Mouse (Mus musculus): ENCODE measurements around the gene Dmrtc2.
"Not testable (repeated sequence)": the region's sequence is repeated elsewhere in the genome, so short reads cannot be mapped to it uniquely, and the experiment has no call there.

Dmrtc2 gene

DNA sequence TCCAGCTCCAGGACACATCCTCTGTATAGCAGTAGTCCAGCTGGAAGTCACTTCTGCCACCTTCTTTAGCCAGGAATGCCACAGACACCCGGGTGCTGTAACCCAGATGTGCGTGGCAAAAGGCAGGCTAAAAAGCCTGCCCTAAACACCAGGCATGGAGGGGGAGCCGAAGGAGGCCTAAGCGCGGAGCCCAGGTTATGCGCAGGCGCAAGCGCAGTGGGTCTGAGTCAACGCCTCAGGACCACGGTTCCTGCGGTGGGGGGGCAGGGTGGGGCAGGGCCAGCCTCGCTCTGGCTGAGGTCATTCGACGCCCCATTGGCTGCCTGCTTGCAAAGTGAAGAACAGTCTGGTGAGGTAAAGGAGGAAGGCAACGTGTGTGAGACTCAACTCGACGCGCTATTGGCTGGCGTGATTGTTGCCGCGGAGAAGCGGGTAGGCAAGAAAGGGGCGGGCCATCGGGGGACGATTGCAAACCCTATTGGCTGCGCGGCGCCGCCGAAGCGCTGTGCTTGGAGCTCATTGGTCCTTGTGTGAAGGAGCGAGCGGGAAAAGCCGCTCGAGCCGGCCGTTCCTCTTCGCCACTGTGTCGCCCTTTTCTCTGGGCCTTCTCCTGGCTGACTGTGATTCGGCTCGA lies at the start of gene Dmrtc2, which contains the start of gene Lypd4:
Gene Dmrtc2 (plus strand): TSS at position 526 of the 634 bp plus-strand sequence.
Gene Lypd4 (minus strand): TSS at position 410 of the 634 bp plus-strand sequence.
- DNase-seq, result no peak

DNA sequence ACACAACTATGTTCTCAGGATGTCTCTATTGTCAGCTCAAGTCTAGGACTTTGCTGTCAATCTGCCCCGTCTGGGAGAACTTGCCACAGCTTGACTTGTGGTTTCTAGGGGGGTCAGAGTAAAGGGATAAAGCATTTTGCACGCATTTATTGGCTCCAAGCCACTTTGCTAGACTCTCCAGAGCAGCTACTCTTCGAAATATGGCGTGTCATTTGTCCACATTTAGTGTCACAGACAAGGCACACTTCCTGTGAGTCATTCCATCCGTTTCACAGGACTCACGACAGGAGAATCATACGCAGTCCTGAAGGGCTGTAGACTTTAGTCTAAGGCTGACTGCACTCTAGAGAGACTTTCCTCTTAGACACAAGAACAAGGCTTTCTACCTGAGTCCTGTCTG lies 45.4 kb upstream of the Dmrtc2 start:
- no peak for DNase-seq

DNA sequence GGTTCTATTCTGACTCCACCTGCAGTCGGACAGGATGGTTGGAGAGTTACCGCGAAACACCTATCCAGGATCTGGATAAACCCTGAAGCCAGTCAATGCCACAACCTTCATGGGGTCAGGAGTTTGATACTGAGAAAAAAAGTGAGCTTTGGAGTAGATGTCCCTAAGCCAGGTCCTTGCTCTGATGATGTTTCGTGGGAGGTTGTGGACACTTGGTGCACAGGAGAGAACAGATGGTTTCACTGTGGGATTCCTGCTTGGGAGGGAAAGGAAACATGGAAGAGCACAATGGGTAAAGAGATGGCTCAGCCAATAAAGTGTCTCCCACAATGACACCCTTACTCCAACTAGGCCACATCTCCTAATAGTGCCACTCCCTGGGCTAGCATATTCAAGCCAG lies 42.7 kb upstream of the Dmrtc2 start:
- peak; percentile 70 to 77 for DNase-seq

DNA sequence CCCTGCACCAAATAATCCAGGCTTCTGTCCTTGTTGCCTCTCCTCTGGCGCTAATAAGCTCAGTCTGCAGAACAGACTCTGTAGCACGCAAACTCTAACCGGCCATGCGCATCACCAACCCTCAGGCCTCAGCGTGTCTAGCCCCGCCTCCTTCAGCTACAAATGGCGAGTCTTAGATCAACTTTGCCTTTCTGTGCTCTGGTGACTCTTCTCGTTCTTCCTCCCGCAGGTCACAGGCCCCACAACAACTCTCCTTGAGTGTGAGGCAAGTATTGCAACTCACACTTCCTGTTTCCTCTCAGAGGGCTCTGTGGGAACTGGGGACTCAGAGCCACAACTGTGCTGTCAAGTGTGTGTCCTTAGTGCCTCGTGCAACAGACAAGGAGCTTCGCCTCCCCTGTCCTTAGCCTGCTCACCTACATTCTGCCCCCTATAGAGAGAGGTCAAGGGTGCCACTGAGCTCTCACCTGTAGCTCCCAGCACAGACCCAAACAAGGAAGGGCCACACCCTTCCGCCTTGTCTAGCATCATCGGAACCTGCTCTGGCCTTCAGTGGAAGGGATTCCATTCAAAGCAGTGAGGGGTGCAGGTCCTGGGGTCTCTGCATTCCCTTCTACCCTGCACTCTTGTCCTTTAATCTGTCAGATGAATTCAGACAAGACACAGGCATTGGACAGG lies 31.0 kb upstream of the Dmrtc2 start:
- DNase-seq, result not testable (repeated sequence)

DNA sequence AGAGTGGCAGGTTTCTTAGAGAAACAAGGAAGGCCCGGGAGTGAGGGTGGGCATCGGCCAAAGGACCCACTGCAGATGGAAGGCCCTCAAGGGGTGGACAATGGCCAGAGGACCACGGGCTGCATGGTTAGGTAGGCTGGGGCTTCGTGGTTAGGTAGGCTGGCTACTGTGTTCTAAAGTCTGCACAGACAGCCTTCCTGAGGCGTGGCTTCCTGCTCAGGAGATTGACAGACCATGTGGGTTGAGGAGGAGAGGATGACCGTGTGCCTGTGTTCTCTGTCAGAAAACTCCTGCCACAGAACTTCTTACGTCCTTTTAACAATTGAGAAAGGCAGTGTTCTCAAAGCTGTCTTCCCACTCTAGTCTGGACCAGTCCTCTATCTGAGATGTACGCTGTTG lies 30.4 kb upstream of the Dmrtc2 start:
- DNase-seq, result no peak

DNA sequence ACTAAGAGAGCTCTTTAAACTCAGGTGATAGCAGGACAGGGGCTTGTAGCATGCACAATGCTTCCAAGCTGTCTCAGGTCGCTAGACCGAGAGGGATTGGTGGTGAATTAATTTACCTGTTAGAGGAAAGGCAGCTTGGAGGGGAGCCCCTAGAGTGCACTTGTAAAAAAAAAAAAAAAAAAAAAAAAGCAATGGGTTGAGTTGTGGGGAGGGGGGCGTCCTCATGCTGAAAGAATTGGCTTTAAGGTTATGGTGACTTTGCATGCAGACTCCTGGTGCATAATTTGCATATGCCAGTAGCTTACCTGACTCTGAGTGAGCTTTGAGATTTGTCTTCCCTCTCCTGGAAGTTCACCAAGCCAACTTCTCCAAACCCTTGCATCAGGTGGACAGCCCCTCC lies 29.5 kb upstream of the Dmrtc2 start:
- no peak for DNase-seq

DNA sequence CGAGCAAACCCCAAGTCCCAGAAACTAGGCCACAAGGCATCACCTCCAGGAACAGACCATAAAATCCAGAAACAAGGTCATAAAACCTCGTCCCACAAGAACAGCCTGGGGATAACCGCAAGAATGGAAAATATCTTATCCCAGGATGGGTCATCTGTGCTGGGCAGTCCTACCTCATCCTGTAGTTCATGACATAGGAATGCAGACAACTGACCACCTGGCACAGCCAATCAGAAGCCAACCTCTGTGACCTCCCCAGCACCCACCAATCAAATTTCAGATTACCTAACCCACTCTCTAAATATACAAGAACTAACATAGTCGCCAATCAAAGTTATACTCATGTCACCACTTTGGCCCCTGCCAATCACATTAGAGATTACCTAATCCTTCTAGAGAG lies 28.8 kb upstream of the Dmrtc2 start:
- no peak for DNase-seq

DNA sequence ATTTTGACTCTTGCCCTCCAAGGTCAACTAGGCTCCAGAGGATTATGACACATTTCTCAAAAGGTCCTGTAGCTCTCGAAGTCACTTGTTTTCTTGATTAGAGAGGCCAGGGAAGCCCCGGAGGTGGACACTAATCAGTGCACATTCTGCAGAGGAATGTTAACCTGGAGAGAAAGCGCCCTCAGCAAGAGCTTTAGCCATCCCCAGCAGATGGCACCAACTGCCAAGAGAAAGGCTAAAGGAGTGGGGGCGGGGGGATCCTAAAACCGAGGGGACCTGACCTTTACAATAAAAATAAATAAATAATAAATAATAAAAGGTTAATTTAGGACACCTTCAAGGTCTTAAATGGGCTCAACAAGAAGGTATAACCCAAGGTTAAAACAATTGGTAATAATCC lies 25.7 kb upstream of the Dmrtc2 start:
- DNase-seq, result no peak

DNA sequence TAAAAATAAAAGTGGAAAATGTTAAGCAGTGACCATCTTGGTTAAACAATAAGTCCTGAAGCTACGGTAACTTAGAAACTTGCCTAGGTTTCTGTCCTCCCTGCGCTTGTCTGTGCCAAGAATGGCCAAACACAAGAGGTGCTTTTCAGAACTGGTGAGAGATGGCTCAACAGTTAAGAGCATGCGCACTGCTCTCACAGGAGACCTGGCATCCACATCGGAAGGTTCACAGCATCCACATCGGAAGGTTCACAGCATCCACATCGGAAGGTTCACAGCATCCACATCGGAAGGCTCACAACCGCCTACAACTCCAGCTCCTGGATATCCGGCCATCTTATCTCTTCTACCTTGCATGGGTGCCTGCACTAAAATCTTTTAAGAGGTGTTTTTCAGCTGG lies 24.7 kb upstream of the Dmrtc2 start:
- DNase-seq, result no peak

DNA sequence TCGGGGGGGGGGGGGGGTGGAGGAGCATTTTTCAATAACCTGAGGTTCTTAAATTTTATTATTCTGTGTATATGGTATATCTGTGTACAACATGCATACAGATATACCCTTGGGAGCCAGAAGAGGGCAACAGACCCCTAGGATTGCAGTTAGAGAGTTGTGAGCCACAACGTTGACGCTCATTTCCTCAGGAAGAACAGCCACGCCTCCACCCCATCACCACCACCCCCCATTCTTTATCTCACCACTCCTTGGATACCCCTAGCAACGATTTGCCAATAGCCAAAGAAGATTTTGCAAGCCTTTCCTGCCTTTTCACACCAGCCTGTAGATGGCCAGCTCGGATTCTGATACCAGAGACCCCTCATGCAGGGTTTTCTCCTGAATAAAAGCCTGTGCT lies 24.1 kb upstream of the Dmrtc2 start:
- no peak for DNase-seq

DNA sequence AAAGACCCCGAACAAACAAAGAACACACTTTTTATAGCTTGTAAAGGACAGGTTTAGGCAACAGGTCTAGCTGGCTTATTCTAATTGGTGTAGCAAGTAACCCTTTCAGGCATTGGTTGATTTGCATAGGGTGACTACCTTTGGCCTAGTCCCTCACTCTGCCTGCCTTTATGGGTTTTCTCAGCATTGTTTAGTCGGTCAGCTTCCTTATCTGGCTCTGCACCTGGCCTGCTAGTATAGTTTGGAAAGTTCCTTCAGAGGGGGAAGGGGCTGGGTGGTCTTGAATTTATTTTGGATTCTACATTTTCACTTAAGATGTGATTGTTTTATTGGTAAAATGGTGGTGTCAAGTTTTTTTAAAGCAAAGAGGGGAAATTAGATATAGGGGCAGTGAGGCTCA lies 23.3 kb upstream of the Dmrtc2 start:
- not testable (repeated sequence) for DNase-seq

DNA sequence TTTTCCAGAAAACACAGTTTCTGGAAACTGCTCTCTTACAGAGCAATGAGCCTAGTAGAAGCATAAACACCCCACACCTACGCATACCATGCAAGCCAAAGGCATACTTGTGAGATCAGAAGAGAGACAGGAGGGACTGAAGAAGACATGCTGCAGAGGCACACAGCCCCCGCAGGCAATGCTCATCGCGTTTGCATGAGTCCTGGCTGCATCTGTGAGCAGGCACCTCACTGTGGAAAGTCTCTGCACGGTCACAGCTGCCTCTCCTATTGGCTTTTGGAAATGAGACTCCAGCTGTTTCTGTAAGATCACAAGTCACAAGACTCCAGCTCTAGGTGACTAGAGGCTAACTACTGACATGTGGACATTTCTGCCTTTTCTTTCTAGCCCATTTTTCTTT lies 19.7 kb upstream of the Dmrtc2 start:
- no peak for DNase-seq

DNA sequence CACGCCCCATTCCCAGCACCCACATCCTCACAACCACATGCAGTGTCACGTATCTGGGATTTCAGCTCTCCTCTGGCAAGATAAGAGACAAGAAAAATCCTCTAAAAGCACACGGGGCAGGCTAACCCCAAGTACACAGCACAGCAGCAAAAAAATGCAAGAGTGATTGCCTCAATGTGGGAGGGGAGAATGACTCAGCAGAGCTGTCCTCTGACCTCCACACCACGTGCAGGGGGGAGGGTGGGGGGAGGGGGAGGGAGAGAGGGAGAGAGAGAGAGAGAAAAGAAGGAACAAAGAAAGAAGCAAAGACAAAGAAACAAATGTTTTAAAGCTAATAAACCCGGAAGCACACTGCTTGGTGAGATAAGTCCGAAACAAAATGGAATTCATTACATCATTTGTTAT lies 19.0 kb upstream of the Dmrtc2 start:
- no peak for DNase-seq

DNA sequence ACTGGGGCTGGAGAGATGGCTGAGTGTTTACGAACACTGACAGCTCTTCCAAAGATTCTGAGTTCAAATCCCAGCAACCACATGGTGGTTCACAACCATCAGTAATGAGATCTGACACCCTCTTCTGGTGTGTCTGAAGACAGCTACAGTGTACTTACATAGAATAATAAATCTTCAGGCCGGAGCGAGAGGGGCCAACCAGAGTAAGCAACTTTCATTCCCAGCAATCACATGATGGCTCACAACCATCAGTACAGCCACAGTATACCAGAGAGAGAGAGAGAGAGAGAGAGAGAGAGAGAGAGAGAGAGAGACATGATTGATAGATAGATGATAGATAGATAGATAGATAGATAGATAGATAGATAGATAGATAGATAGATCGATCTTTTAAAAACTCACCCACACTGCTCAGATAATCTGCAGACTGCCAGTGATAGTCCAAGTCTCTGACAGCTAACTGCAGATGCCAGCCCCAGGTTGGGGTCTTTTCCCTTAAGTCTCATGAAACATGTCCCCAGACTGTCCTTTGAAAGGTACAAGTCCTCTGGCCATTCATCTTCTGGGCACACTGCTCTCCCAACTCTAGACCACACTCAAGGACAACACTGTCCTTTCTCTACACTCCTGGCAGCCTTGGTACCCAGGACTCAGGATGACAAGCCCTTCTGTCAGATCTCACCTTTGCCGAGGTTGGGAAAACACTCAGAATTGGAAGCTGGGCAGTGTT lies 18.1 kb upstream of the Dmrtc2 start:
- DNase-seq, result no peak

DNA sequence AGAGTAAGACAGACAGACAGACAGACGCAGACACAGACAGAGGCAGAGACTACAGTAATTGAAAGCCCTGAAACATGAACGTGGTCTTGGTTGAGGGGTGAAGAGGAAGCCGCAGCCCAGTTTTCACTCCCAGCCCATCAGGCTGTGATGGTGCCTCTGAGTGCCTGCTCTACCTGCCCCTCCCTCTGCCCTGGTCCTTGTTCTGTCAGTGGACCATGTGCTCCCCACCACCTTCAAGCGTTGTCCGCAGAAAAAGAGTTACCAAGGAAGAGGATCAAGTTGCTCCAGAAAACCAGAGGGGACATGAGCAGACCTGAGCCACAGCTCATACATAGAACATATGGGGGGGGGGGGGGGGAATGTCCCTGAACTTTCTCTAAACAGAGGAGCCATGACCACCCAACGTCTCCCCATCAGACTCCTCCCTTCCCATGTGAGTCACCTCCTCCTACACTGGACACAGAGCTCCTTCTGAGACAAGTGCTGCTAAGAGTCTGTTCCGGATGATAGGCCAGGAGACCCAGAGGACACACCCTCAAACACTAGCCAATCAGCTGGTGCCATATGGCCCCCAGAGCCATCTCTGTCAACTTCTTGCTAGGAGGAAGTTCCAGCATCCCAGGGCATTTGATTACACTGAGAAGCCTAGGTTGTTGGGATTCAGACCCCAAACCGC lies 17.2 kb upstream of the Dmrtc2 start:
- no peak for DNase-seq

DNA sequence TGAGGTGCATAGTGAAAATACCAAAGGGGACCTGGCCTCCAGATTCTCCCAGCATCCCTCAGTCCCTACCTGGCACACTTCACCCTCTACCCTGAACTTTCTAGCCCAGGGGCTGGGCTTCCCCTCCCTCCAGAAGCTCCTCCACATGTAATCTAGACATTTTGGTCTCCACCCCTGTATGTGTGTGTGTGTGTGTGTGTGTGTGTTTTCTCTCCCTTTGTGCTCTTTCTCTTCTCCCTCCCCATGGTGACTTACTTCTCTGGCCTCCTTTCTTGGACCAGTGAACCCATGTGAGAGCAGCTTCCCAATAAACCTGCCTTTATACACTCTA lies 16.7 kb upstream of the Dmrtc2 start:
- no peak for DNase-seq

DNA sequence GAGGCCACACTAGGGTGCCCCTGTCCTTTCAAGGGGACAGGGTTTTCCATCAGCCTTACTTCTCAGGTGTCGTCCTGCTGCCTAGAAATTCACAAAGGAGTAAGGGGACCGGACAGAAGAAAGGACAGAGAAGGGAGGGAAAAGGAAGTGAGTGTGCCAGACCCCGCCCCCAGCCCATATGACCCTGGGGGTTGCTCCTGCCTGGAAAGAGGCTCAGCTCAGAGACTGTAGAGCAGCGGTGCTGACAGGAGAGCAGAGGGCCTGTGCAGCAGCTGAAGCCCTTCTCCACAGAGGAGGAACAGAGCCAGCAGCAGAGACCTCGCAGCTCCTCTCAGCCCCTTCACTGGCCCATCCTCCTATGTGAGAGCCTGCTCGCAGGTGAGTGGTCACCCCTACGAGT lies 16.2 kb upstream of the Dmrtc2 start:
- no peak for DNase-seq

DNA sequence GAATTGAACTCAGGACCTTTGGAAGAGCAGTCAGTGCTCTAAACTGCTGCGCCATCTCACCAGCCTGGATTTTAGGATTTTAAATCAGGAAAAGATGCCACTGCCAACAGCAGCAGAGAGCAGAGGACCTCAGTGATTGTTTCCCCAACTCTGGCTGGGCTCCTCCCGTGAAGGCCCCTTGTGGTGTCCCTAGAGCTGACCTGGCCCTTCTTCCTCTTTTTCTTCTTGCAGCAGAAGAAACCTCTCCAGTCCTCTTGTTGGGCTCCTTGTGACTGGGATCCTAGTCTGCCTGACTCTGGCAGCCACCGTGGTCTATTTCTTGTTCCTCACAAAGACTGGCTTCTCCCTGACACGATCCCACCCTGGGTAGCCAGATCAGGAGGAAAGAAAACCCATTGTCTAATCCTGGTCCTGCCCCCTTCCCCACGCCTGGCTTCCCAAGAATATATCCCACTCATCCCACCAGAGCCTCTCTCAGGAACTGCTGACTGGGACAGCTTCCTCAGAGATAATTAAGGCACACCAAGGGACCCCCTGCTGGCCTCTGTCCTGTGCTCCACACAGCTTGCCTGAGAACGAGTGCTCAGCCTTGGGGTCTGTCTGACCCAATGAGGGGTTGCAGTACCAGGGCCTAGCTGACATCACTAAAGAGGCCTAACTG lies 13.3 kb upstream of the Dmrtc2 start:
- DNase-seq, result no peak

DNA sequence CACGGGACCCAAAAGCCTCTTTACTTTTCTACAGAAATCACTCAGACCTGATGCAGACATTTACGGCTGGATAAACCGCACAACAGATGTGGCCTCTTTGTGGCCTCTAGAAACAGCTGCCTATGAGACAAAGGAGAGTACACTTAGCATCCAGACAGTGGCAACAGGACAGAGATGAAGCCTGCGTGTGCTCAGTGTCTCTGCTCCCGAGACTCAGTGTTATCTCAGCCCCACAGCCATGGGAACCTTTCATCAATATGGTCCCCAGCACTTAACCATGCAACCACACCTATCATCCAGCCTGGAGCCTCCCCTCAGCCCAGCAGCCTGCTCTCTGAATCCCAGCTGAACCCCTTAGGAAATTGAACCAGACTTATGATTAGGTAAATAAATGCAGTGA lies 10.6 kb upstream of the Dmrtc2 start:
- no peak for DNase-seq

DNA sequence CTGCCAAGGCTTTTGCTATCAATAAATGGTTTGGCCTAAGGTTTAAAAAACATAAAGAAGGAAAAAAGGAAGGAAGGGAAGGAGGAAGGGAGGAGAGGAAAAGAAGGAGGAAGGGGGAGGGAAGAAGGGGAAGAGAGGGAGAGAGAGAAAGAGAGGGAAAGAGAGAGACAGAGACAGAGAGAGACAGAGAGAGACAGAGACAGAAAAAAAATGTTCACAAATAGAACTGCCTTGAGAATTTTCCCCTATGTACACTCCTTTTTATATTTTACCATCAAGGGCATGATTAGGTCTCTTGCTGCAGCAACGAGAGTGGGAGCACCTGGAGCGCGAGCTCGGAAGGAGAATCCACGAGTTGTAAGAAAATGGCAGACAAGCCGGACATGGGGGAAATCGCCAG lies 7.9 kb upstream of the Dmrtc2 start, which contains the start of gene Gm9844:
Gene Gm9844 (plus strand): TSS at position 301 of the 400 bp plus-strand sequence.
- DNase-seq, result no peak

DNA sequence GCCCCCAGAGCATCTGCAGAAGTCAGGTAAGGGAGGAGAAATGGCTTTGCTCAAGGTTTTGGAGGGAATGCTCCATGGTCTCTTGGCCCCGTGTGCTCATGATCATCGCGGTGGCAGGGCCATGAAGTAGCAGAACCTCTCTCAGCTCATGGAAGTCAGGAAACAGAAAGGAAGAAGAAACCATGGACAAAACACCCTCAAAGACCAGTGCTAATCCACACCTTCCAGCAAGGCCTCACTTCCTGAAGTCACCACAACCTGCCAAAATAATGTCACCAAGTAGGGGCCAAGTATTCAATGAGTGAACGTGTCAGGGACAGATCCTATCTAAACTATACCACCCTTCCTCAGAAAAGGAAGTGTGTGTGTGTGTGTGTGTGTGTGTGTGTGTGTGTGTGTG lies 7.0 kb upstream of the Dmrtc2 start:
- no peak for DNase-seq

DNA sequence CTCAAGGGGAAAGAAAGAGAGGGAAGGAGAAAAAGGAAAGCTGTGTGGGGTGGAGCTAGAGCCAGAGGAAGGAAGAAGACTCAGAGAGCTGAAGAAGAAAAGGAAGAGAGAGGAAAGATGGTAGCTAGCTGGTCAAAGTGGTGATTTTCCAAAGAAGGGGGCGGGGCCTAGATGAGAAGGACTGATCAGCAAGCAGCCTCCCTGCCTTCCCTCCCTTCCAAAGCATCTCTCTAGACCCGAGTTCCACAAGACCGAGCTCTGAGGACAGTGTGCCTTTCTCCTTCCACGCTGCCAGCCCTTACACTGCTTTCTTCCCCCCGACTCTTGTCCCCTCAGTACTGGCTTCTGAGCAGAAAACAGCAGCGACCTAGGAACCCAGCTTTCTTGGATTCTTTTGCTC lies 5.7 kb upstream of the Dmrtc2 start:
- DNase-seq, result no peak

DNA sequence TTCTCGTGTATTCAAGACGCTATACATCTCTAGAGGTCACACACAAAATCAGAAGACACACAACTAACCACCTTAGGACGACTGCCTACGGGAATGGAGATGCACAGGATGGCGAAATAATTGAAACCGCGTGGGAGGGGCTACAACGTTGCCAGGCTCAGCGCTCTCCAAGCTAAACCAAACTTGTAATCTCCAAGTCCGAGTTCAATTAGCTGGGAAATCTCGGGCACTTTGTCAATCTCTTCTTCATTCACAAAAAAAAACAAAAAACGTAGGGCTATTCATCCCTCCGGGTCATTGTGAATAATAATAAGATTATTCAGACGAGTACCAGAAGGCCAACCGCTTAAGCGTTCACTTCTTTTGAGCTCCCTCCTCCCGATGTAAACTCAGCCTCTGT lies 777 bp upstream of the Dmrtc2 start:
- DNase-seq, result no peak
